ENCODE assay signal across 34 mouse cellular contexts in genomic region chr2:155633121-155633520, GRCm38 (mm10). TPM values are rescaled to one million over a fixed set of nuclear protein-coding genes. Genes with fewer than 3 reads are reported as not detected.
A peak's percentile ranks its signal among the peaks of the same experiment; 100 is the strongest.
DNase-seq lines count a peak whose midpoint lies in the region; ATAC-seq and TF ChIP-seq lines count a peak whose summit lies in the region.
"Had no signal": no experiment of that assay in that cellular context is flagged by ENCODE, and none has a peak within 500 bp of the region (broad histone marks: within the 10 kb centered on the region; RNA-seq: fewer than 3 reads in every experiment).

No protein-coding gene starts in this region.

- peaks cover 15% of the 10 kb centered on the region for H3K36me3 ChIP-seq in midbrain, embryonic 11.5 days (ENCODE audit: control insufficient read depth, insufficient read depth, low read length)
- H3K36me3 ChIP-seq in midbrain, embryonic 14.5 days (ENCODE audit: control insufficient read depth, insufficient read depth, low read length): peaks cover 70% of the 10 kb centered on the region
- peaks cover 9% of the 10 kb centered on the region for H3K36me3 ChIP-seq in myocyte (ENCODE audit: control insufficient read depth, insufficient read depth)
- peaks cover 46% of the 10 kb centered on the region for H3K36me3 ChIP-seq in hindbrain, postnatal 0 days (ENCODE audit: insufficient read depth, low read length)
- H3K36me3 ChIP-seq in kidney, embryonic 16.5 days (ENCODE audit: insufficient read depth, low read length): peaks cover 46% of the 10 kb centered on the region

- no peak for TF ChIP-seq CTCF in hindbrain, postnatal 0 days (IDR thresholded peaks at IDR 0.05; ENCODE audit: low read depth)

- H3K4me1 ChIP-seq in midbrain, embryonic 11.5 days (ENCODE audit: control insufficient read depth, insufficient read depth, low read length): peaks cover 11% of the 10 kb centered on the region
- peaks cover 12% of the 10 kb centered on the region; the same call in 1 of the 2 replicates for H3K4me1 ChIP-seq in midbrain, embryonic 14.5 days (ENCODE audit: control insufficient read depth, insufficient read depth, low read length)
- H3K4me1 ChIP-seq in hindbrain, postnatal 0 days (ENCODE audit: insufficient read depth, low read length): no peaks in the 10 kb centered on the region
- peaks cover 20% of the 10 kb centered on the region for H3K4me1 ChIP-seq in kidney, embryonic 16.5 days (ENCODE audit: insufficient read depth, low read length)

- no peak overlapping the region for H3K27ac ChIP-seq in midbrain, embryonic 11.5 days (ENCODE audit: low read depth, low read length)
- H3K27ac ChIP-seq in midbrain, embryonic 14.5 days (replicated peaks; ENCODE audit: low read depth, low read length): no peak overlapping the region
- H3K27ac ChIP-seq in hindbrain, postnatal 0 days: no peak overlapping the region
- H3K27ac ChIP-seq in kidney, embryonic 16.5 days (ENCODE audit: low read length): no peak overlapping the region
- H3K27ac ChIP-seq: embryonic facial prominence, embryonic 13.5 days; heart, embryonic 10.5 days; hindbrain, embryonic 13.5 days; kidney, embryonic 15.5 days; limb, embryonic 10.5 days; limb, embryonic 15.5 days; liver, embryonic 13.5 days; lung, embryonic 15.5 days; midbrain, embryonic 13.5 days; neural tube, embryonic 15.5 days; stomach, embryonic 15.5 days had no signal

- no peak overlapping the region for H3K9ac ChIP-seq in midbrain, embryonic 11.5 days (ENCODE audit: low read length)
- H3K9ac ChIP-seq in midbrain, embryonic 14.5 days (replicated peaks; ENCODE audit: low read length): no peak overlapping the region
- H3K9ac ChIP-seq in hindbrain, postnatal 0 days (replicated peaks; ENCODE audit: low read length): no peak overlapping the region
- no peak overlapping the region for H3K9ac ChIP-seq in kidney, embryonic 16.5 days (replicated peaks; ENCODE audit: low read length)
- H3K9ac ChIP-seq: embryonic facial prominence, embryonic 13.5 days; hindbrain, embryonic 13.5 days; kidney, embryonic 15.5 days; limb, embryonic 15.5 days; liver, embryonic 13.5 days; lung, embryonic 15.5 days; neural tube, embryonic 15.5 days; stomach, embryonic 15.5 days had no signal

- H3K79me2 ChIP-seq in myocyte (ENCODE audit: control insufficient read depth, insufficient read depth): no peaks in the 10 kb centered on the region

- no peak for ATAC-seq in midbrain, embryonic 11.5 days (ENCODE audit: low FRiP score)
- no peak for ATAC-seq in midbrain, embryonic 14.5 days (ENCODE audit: low FRiP score, low TSS enrichment)
- no peak for ATAC-seq in hindbrain, postnatal 0 days
- ATAC-seq in kidney, embryonic 16.5 days (ENCODE audit: low FRiP score, low TSS enrichment): no peak
- ATAC-seq: forebrain, embryonic 16.5 days; inflammation-experienced regulatory T-cells, adult 6 months; midbrain, embryonic 13.5 days had no signal

- H3K9me3 ChIP-seq in midbrain, embryonic 11.5 days (ENCODE audit: control insufficient read depth, low read length): no peaks in the 10 kb centered on the region
- H3K9me3 ChIP-seq in midbrain, embryonic 14.5 days (ENCODE audit: control insufficient read depth, low read length): no peaks in the 10 kb centered on the region
- H3K9me3 ChIP-seq in hindbrain, postnatal 0 days (ENCODE audit: low read length): no peaks in the 10 kb centered on the region
- H3K9me3 ChIP-seq in kidney, embryonic 16.5 days (ENCODE audit: low read length): no peaks in the 10 kb centered on the region
- H3K9me3 ChIP-seq: embryonic facial prominence, embryonic 13.5 days; heart, embryonic 10.5 days; hindbrain, embryonic 13.5 days; kidney, embryonic 15.5 days; limb, embryonic 10.5 days; limb, embryonic 15.5 days; liver, embryonic 13.5 days; lung, embryonic 15.5 days; megakaryocyte, embryonic 14.5 days; midbrain, embryonic 13.5 days; neural tube, embryonic 15.5 days; stomach, embryonic 15.5 days had no signal

- H3K27me3 ChIP-seq in midbrain, embryonic 11.5 days (ENCODE audit: control insufficient read depth, insufficient read depth, low read length): peaks cover 48% of the 10 kb centered on the region
- peaks cover 53% of the 10 kb centered on the region for H3K27me3 ChIP-seq in midbrain, embryonic 14.5 days (ENCODE audit: control insufficient read depth, insufficient read depth, low read length)
- no peaks in the 10 kb centered on the region for H3K27me3 ChIP-seq in myocyte (ENCODE audit: control insufficient read depth, insufficient read depth, insufficient read length)
- H3K27me3 ChIP-seq in hindbrain, postnatal 0 days (ENCODE audit: insufficient read depth, low read length): no peaks in the 10 kb centered on the region
- peaks cover 38% of the 10 kb centered on the region for H3K27me3 ChIP-seq in kidney, embryonic 16.5 days (ENCODE audit: insufficient read depth, low read length)
- H3K27me3 ChIP-seq: CH12.LX had no signal

- peak; percentile 47 for DNase-seq in cerebellum, adult 11-12 months
- DNase-seq in cerebellum, postnatal 4 days (ENCODE audit: low spot score in 2 of 2): no peak
- DNase-seq in midbrain, embryonic 11.5 days (ENCODE audit: low spot score, missing footprints): peak; percentile 79
- DNase-seq in midbrain, embryonic 14.5 days: no peak
- DNase-seq in lung, postnatal 10 days: peak; percentile 47
- no peak for DNase-seq in hindbrain, postnatal 0 days (ENCODE audit: low spot score)
- DNase-seq: adrenal gland, postnatal 25 days; heart, postnatal 36 days; kidney, adult 11 months; kidney, postnatal 4 days; layer of hippocampus, postnatal 36 days; liver, embryonic 13.5 days; retina, postnatal 1 day; right cerebral cortex, postnatal 25 days had no signal

- WGBS in midbrain, embryonic 11.5 days: 66% methylated on average over 19 of the region's 19 CpGs
- WGBS in midbrain, embryonic 14.5 days: 69% methylated on average over 19 of the region's 19 CpGs
- 70% methylated on average over 19 of the region's 19 CpGs for WGBS in hindbrain, postnatal 0 days
- 66% methylated on average over 19 of the region's 19 CpGs for WGBS in kidney, embryonic 16.5 days

- peak; percentile 19 for TF ChIP-seq POLR2A in myocyte (IDR thresholded peaks at IDR 0.05; ENCODE audit: insufficient read length, low read depth)

- no peak overlapping the region for H3K4me3 ChIP-seq in midbrain, embryonic 11.5 days (ENCODE audit: low read depth, low read length)
- H3K4me3 ChIP-seq in midbrain, embryonic 14.5 days (replicated peaks; ENCODE audit: low read depth, low read length): no peak overlapping the region
- H3K4me3 ChIP-seq in myocyte: no peak overlapping the region
- H3K4me3 ChIP-seq in hindbrain, postnatal 0 days (ENCODE audit: low read length): no peak overlapping the region
- H3K4me3 ChIP-seq in kidney, embryonic 16.5 days (ENCODE audit: low read length): no peak overlapping the region
- H3K4me3 ChIP-seq: embryonic facial prominence, embryonic 13.5 days; erythroblast, embryonic 14.5 days; heart, embryonic 10.5 days; hindbrain, embryonic 13.5 days; kidney, embryonic 15.5 days; limb, embryonic 10.5 days; limb, embryonic 15.5 days; liver, embryonic 13.5 days; lung, embryonic 15.5 days; megakaryocyte, embryonic 14.5 days; midbrain, embryonic 13.5 days; neural tube, embryonic 15.5 days; stomach, embryonic 15.5 days had no signal

- H3K4me2 ChIP-seq in midbrain, embryonic 11.5 days: no peak overlapping the region
- no peak overlapping the region for H3K4me2 ChIP-seq in midbrain, embryonic 14.5 days (ENCODE audit: low read length)
- H3K4me2 ChIP-seq in myocyte (ENCODE audit: low read depth): no peak overlapping the region
- H3K4me2 ChIP-seq in hindbrain, postnatal 0 days (ENCODE audit: low read depth, low read length): no peak overlapping the region
- H3K4me2 ChIP-seq in kidney, embryonic 16.5 days (replicated peaks; ENCODE audit: low read depth, low read length): no peak overlapping the region
- H3K4me2 ChIP-seq: embryonic facial prominence, embryonic 13.5 days; hindbrain, embryonic 13.5 days; kidney, embryonic 15.5 days; limb, embryonic 15.5 days; liver, embryonic 13.5 days; lung, embryonic 15.5 days; midbrain, embryonic 13.5 days; neural tube, embryonic 15.5 days; stomach, embryonic 15.5 days had no signal

- H3ac ChIP-seq in myocyte (ENCODE audit: control insufficient read depth, insufficient read length): no peak overlapping the region

TF ChIP-seq in myocyte, 11 proteins besides CTCF, POLR2A, EP300 and RAD21:
- TF ChIP-seq TCF3 (IDR thresholded peaks at IDR 0.05; ENCODE audit: insufficient read length, low read depth): no peak
- no peak for TF ChIP-seq SRF (IDR thresholded peaks at IDR 0.05; ENCODE audit: control insufficient read depth, insufficient read length, low read depth)
- TF ChIP-seq REST (IDR thresholded peaks at IDR 0.05; ENCODE audit: insufficient read depth, insufficient read length): no peak
- TF ChIP-seq TCF12 (IDR thresholded peaks at IDR 0.05; ENCODE audit: insufficient read depth, poor library complexity, severe bottlenecking): no peak
- TF ChIP-seq MYOD1 (IDR thresholded peaks at IDR 0.05; ENCODE audit: control insufficient read depth in 1 of 3, insufficient read length in 2 of 3, low read depth in 2 of 3): no peak

RNA-seq across cellular contexts. Expression of gene Myh7b, which starts 22.1 kb away (rescaled TPM):
- 0.59 and 0.63 TPM in 2 replicates for polyA plus RNA-seq in midbrain, embryonic 11.5 days (2014; fragmentation: Nextera tagmentation; extraction: Ambion mirVana)
- 0.64 and 0.77 TPM in 2 replicates for polyA plus RNA-seq in midbrain, embryonic 14.5 days (2014; fragmentation: Nextera tagmentation; extraction: Ambion mirVana)
- polyA plus RNA-seq in myocyte (2012; fragmentation: generic; extraction: Trizol): 12.2 TPM
- 0.18 and 3.1 TPM in 2 replicates for total RNA-seq in hindbrain, postnatal 0 days (2014; rRNA removed)
- 3.4 and 3.9 TPM in 2 replicates for polyA plus RNA-seq in hindbrain, postnatal 0 days (2015; fragmentation: Nextera tagmentation; extraction: Ambion mirVana)
- 0.56 and 1.7 TPM in 2 replicates for polyA plus RNA-seq in kidney, embryonic 16.5 days (2015; fragmentation: Nextera tagmentation; extraction: Ambion mirVana)
- total RNA-seq: common myeloid progenitor, adult 5-6 weeks; monocyte, adult 5-6 weeks had no signal
- polyA plus RNA-seq: urinary bladder, adult 2 months had no signal

RNA-seq across cellular contexts. Expression of gene Gss, which starts 40.5 kb away (rescaled TPM):
- polyA plus RNA-seq in midbrain, embryonic 11.5 days (2014; fragmentation: Nextera tagmentation; extraction: Ambion mirVana): 14.7 and 17.5 TPM in 2 replicates
- polyA plus RNA-seq in midbrain, embryonic 14.5 days (2014; fragmentation: Nextera tagmentation; extraction: Ambion mirVana): 14.8 and 15.2 TPM in 2 replicates
- polyA plus RNA-seq in myocyte (2012; fragmentation: generic; extraction: Trizol): 55.3 TPM
- total RNA-seq in hindbrain, postnatal 0 days (2014; rRNA removed): 5.6 and 14.7 TPM in 2 replicates
- polyA plus RNA-seq in hindbrain, postnatal 0 days (2015; fragmentation: Nextera tagmentation; extraction: Ambion mirVana): 15.3 and 15.4 TPM in 2 replicates
- polyA plus RNA-seq in kidney, embryonic 16.5 days (2015; fragmentation: Nextera tagmentation; extraction: Ambion mirVana): 65.2 and 71.3 TPM in 2 replicates

RNA-seq across cellular contexts. Expression of gene Trpc4ap, which starts 59.1 kb away (rescaled TPM):
- polyA plus RNA-seq in midbrain, embryonic 11.5 days (2014; fragmentation: Nextera tagmentation; extraction: Ambion mirVana): 138 and 144 TPM in 2 replicates
- polyA plus RNA-seq in midbrain, embryonic 14.5 days (2014; fragmentation: Nextera tagmentation; extraction: Ambion mirVana): 154 and 171 TPM in 2 replicates
- 89.0 TPM for polyA plus RNA-seq in myocyte (2012; fragmentation: generic; extraction: Trizol)
- 169 and 172 TPM in 2 replicates for total RNA-seq in hindbrain, postnatal 0 days (2014; rRNA removed)
- polyA plus RNA-seq in hindbrain, postnatal 0 days (2015; fragmentation: Nextera tagmentation; extraction: Ambion mirVana): 127 and 129 TPM in 2 replicates
- polyA plus RNA-seq in kidney, embryonic 16.5 days (2015; fragmentation: Nextera tagmentation; extraction: Ambion mirVana): 135 and 143 TPM in 2 replicates

Comparison
In these comparisons a context has a peak if more than half of its experiments do, and no peak if none do; other contexts are left out.
1. DNase-seq: peak in cerebellum, adult 11-12 months (single experiment), midbrain, embryonic 11.5 days (single experiment) and lung, postnatal 10 days (single experiment); none in cerebellum, postnatal 4 days (0 of 2), midbrain, embryonic 14.5 days (single experiment) and hindbrain, postnatal 0 days (single experiment).